Mouse (Mus musculus) liver, adult (tissue): ENCODE data around the gene Phc1.

Source experiments
- GATA4 ChIP-seq: IDR thresholded peaks from 2 replicates; pipeline ENCODE4 v1.6.1; 2014; ENCODE audit warnings: mild to moderate bottlenecking, low read length; ENCODE audit not compliant: insufficient replicate concordance

The Phc1 gene

DNA sequence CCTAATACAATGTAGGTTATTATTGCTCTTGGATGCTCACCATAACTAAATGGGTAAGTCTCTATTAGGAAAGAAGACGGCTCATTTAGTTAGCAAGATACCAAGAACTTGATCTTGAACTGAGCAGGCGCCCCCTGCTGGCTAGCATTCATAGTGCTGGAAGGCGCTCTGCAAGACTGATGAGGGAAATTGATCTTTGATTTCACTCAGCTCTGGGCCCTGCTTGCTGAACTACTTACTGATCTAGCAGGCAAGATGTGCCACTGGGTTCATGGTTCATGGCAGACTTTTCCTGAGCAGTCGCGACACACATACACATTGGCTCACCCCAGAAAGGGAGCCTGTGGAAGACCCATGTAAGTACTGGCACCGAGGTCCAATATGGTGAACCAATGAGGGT lies 36.0 kb downstream of the Phc1 start:
- no peak for TF ChIP-seq GATA4

DNA sequence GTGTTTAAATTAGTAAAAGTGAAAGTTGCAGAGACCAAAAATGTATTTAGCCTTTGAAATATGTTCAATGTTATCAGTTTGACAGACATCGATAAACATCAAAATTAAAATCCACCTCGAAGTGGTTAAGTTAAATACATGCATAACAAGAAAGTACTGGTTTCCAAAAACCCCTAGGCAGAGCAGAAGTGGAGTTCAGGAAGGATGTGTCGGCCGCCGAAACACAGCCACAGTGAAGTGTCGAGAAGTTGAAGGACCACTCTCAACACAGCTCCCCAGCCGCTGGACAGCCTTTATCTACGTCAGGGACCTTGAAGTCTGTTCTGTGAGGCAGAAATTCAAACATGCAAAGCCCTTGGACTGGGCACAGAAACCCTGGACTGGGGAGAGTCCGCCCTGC lies 36.8 kb downstream of the Phc1 start:
- no peak for TF ChIP-seq GATA4

DNA sequence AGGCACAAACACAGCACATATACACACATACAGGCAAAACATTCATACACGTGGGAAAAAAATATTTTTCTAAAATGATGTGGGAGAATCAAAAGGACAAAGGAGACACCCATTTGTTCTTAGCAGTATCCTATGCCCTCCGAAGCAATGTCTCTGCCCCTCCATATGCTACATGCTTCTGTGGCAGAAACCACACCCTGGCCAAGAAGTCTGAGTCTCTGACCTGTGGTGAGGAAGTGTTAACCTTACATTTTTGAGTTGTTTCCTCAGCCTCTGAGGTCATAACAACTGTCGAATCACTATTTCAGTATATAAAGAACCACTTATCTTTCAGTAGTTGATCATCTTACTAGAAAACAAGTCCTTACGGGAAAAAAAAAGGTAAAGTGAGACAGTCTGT lies 37.7 kb downstream of the Phc1 start:
- no peak for TF ChIP-seq GATA4

DNA sequence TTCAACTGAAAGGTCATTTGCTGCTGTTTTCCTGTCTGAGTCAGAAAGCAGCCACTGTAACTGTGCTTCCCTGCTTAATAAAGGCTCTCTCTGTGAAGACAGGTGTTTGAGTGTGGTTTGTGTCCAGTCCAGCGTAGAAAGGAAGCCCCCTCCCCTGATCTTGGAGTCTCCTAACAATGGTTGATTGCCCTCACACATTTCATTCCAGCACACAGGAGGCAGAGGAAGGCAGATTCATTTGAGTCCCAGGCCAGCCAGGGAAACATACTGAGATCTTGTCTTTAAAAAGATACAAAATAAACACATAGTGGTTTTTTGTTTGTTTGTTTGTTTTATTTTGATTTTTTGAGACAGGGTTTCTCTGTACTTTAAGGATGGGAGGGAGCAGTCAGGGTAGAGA lies 38.2 kb downstream of the Phc1 start:
- no peak for TF ChIP-seq GATA4

DNA sequence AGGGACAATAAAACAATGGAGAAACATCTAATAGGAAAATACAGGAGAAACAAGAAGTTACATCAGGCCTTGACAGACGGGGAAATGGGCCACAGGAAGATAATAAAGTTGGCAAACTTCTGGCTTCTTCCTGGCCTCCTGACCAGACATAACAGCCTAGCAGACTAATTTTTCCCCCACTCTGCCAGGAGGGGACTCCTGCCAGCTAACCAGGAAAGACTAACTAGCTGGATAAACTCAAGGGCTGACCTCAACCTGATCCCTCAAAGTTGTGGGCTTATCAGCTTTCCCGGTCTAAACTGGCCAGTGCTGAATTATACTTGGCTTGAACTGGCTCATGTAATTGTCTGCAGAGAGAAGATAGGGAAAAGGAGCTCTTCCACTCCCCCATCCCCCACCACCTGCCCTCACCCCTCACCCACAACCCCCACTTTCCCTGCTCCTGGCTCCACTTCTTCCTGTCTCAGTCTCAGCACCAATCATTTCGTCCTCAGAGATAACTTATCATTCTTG lies 40.7 kb downstream of the Phc1 start:
- TF ChIP-seq GATA4 = no peak

GRCm38 (mm10) chr6:122298223-122298609 lies 42.1 kb downstream of the Phc1 start:
- TF ChIP-seq GATA4 = no peak

DNA sequence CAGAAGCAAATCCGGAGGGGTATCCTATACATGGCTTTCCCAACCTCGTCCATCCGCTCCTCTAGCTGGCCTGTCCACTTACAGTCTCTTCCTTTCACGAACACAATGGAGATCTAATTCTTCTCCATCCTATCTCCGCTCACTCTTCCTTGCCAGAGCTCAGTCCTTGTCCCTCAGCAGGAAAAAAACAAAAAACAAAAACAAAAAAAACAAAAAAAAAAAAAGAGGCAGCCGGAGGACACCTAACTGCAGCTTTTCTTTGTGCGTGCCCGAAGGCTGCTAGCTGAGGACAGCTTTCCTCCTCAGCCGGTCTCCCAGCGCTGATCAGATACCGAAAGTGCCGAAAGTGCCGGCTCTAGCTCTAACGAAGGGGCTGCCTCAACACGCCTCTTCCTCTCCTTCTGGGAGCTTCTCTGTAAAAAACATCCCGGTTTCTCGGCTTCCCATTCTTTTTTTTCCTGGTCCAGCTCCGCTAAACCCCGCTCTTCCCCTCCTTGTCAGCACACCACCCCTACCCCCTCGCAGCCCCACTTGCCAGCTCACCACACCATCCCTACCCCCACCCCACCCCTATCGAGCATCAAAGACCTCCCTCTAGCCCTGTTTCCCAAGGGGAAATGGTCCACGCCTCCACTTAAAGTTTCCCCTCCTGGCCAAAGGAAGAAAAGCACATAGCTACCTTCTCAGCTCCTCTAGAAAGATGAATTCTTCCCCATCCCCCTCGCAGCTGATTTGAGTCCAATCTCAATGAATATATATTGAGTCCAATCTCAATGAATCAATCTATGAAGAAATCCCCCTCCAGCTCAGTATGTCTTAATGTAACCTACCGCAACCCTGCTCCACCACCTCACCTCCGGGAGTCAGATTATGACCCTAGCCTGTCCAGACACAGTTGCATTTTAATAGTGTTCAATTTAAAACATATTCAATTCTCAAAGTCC lies 42.8 kb downstream of the Phc1 start:
- no peak for TF ChIP-seq GATA4

DNA sequence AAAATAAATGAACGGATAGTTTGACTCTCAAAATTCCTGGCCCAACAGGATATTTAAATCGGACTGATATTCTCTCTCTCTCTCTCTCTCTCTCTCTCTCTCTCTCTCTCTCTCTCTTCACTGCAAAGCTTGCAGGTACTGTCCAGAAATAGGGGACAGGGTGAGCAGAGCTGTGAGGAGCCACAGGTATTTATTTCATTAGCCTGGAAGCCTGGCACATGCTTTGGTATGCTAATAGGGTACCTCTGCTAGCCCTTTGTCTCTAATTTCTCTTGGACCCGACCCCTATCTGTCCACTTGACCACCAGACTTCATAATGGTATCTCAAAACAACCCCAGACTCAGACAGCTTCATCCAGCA lies 43.5 kb downstream of the Phc1 start:
- no peak for TF ChIP-seq GATA4

DNA sequence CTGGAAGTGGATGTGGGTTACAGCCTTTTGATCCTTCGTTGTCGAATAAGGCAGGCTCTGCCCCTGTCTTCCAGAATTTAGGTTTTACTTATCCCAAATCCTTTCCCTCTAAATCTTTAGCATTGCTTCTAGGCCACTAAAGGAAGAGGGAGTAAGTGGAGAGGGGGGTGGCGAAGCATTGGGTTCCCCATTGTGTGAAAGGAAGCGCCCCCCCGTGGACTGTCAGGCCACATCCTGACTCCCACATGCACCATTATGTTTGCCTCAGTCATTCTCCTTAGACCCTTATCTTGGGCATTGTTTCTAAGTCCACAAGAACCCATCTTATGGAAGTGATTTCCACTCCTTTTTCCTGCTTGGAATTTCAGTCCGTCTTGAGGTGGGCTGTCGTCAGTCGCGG lies 45.1 kb downstream of the Phc1 start:
- TF ChIP-seq GATA4 = no peak

DNA sequence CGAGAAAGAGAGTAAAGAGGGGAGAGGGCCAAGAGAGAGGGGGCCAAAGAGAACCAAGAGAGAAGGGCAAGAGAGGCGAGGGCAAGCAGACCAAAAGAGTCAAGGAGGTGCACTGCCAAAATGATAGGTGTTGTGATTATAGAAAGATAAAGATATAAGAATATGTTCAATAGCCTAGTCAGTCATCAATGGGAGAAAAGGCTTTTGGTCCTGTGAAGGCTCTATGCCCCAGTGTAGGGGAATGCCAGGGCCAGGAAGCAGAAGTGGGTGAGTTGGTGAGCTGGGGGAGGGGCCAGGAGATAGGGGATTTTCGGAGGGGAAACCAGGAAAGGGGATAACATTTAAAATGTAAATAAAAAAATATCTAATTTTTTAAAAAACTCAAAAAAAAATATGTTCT lies 46.1 kb downstream of the Phc1 start:
- no peak for TF ChIP-seq GATA4

GRCm38 (mm10) chr6:122293796-122294195 lies 46.6 kb downstream of the Phc1 start:
- TF ChIP-seq GATA4 = no peak

DNA sequence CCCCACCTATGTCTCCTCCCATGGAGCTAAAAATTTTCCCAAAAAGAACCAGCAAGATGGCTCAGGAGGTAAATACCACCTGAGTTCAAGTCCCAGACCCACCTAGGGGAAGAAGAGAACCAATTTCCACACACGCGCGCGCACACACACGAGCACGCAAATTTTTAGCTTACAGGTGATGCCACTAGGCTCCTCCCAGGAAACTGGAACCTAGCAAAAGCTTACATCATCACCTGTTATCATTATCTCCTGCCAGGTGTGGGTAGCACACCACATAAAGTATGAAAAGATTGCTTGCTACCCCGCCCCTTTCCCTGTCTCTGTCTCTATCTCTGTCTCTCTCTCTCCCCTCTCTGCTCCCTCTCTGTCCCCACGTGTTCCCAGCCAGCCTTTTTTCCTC lies 47.2 kb downstream of the Phc1 start:
- TF ChIP-seq GATA4 = no peak

- no peak for TF ChIP-seq GATA4
These were observed 48.2 kb downstream of the Phc1 start for GRCm38 (mm10) chr6:122292184-122292583.

GRCm38 (mm10) chr6:122291735-122292134 lies 48.6 kb downstream of the Phc1 start:
- TF ChIP-seq GATA4 = no peak

DNA sequence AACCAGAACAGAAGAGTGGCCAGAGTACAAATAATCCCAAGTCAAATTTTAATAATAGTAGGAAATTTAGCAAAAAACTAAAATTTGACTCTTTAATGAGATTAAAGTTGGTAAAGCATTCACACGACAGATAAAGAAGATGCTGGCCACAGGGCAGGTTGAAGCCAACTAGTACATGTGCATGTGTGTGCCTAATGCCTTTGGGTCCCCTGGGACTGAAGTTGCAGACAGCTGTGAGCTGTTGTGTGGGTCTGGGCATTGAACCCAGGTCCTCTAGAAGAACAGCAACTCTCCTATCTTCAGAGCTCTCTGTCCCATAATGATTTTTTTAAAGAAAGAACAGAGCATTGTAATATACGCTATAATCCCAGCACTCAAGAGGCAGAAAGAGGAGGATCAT lies 49.1 kb downstream of the Phc1 start:
- no peak for TF ChIP-seq GATA4

- no peak for TF ChIP-seq GATA4
These were observed 50.1 kb downstream of the Phc1 start for GRCm38 (mm10) chr6:122290253-122290652.

GRCm38 (mm10) chr6:122289313-122289712 lies 51.0 kb downstream of the Phc1 start:
- TF ChIP-seq GATA4 = no peak
